Mouse (Mus musculus) brain, adult 2 months (tissue): ENCODE data around the gene Ube2r2.

Experiments used
- DNase-seq: peaks from one replicate; pipeline ENCODE4 v3.0.0; 2011; ENCODE audit warnings: low read depth, low spot score

Ube2r2 gene

GRCm38 (mm10) chr4:41135711-41136453 lies at the start of gene Ube2r2:
Gene Ube2r2, plus strand, starts transcription at chr4:41135743.
- peak; percentile 64 for DNase-seq

GRCm38 (mm10) chr4:41086947-41087346 lies 48.6 kb upstream of the Ube2r2 start:
- no peak for DNase-seq

DNA sequence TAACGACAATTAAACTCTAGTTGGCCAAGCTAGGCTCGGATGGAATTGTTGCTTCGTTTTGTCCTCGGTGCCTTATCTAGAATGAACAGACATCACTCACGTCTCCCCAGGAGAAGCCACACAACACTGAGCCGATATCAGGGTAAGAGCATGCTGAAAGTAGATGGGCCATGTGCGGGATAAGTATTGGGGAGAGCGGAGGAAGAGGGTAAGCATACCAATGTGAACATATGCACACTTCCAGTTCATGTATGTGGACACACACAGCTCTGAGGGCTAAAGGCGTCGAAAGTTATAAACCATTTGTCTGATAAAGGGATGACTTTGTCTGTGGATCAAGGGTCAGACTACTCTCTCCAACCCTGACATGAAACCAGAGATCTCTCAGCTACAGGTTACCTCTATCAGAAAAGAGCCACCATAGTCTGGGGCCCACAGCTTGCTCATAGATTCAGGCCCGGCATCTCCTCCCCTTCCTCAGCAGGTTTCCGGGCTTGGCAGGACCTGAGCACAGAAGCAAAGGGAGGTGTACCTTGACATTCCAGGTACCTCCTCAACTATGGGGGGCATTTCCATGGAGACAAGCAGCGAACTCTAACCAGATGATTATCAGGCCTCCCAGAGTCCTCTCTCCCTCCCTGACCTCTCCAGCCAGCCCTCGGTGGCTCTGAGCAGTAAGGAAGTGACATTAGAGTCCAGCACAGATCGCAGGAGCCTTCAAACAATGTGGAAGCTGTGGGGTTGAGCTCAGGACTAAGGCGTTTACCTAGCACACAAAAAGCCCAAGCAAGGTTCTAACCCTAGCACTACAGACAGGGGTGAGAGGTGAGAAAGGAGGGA lies 47.9 kb upstream of the Ube2r2 start:
- no peak for DNase-seq

GRCm38 (mm10) chr4:41089189-41089588 lies 46.4 kb upstream of the Ube2r2 start:
- DNase-seq: no peak

DNA sequence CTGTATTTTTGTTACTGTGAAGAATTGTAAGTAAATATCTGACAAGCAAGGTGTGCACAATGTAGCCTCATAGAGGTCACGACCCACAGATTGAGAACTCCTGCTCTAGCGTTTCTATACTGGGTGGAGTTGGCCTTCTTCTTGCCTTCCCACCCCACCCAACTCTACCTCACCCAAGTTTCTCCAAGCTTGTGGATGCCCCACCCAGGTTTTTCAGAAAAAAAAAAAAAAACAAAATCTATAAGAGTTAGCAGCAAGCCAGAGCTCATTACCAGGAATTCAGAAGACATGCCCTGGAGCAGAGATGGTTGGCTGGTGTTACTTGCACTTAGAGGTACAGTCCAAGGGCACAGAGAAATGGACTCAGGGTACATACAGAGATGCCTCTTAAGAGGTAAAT lies 45.8 kb upstream of the Ube2r2 start:
- no peak for DNase-seq

DNA sequence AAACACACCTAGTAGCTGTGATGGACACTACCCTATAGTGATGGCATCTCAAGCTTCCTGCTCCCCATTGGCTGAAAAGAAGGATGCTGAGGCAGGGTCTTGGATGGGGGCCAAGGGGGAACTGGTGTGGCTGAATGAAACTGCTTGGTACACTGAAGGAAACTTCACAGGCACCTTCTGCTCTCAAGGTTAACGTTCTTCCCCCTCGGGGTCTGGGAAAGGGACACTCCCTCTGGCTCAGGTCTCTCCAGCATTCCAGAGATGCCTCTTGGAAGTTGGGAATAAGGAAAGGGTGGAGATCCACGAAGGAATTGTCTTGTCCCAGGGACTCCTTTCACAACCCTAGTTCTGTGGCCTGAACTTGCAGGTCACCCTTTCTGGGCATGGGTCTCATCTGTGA lies 44.2 kb upstream of the Ube2r2 start:
- DNase-seq: no peak

DNA sequence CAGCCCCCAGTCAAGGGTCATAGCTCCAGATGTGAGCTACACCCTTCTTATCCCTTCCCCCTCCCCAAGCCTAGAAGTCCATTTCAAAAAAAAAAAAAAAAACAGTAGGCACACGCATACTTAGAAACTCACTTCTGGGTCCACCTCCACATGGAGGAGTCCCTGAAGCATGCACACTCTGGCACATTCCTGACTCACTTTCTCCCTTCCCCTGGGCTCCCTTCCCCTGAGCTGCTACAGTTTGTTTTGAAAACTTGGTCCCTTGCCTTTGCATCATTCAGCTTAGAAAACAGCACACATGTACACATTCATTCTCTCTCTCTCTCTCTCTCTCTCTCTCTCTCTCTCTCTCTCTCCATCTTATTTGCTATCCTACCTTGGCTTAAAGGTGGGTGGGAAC lies 42.6 kb upstream of the Ube2r2 start:
- peak; percentile 24 for DNase-seq

- no peak for DNase-seq
Measured at GRCm38 (mm10) chr4:41094361-41094760, 41.2 kb upstream of the Ube2r2 start.

DNA sequence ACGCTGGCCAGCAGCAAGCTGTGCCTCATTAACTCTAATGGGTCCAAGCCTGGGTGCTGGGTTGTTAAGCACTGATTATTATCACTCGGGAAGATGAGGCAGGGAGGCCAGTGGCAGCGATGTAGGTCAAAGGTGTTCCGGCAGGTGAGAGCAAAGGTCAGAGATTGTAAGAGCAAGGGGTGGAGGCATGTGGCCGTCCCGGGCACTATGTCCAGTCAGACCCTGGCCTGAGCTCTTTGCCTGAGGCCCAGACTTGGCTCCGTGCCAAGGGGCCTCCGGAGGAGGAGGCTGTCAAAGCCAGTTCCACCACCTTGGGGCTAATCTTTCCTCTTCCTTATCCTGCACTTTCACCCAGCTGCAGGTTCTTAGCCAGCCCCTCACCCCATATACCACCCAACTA lies 39.4 kb upstream of the Ube2r2 start:
- DNase-seq: no peak

- DNase-seq: no peak
Measured at GRCm38 (mm10) chr4:41096794-41097193, 38.7 kb upstream of the Ube2r2 start.

DNA sequence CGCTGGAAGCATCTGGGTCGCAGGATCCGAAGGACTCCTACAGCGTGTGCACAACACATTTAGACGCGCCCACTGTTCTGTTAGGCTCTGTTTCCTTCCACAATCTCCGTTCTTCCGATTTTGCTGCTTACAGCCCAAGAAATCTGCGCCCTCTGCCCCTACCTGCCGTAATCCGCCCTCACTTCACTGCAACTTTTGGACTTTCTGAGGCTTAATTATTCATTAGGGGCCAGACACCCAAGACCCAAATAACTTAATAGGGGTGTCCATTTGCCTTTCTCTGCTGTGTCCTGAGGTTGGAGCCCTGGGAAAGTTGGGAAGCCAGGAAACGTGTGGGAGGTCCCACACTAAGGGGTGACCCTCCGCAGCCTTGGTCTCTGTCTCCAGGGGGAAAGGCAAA lies 38.2 kb upstream of the Ube2r2 start:
- no peak for DNase-seq

DNA sequence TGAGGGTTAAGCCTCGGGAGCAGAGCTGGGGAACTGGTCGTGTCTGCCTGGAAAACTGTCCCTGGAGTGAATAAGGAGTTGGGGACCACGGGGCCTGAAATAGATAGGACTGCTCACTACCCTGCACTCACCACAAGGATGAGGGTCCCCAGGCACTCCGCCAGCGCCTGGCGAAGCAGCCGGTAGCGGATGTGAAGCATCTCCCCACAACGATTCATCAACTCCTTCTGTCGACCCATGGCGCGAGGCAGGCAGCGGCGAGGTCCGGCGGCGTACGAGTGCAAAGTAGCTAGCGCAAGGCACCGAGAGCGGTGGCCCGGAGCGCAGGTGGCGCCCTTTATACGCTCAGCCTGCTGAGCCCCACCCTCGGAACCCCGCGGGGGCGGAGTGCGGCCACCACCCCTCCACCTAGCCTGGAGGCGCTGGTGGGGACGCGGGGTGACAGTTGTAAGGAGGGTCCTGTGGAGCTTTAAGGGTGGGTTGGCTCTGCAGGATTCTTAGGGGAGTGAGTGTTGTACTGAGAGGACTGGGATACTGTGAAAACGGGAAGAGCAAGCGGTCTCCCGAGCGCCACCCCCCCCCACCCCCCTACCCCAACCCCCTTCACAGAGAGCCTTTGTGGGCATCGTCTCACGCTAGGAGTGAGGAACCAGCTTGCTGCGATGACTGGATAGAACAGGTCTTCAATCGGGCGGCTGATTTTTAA lies 37.5 kb upstream of the Ube2r2 start, which contains the start of gene Aqp3:
Gene Aqp3, minus strand, starts transcription at position 313 of the 706 bp plus-strand sequence.
- DNase-seq: no peak

- no peak for DNase-seq
Measured at GRCm38 (mm10) chr4:41098577-41098951, 37.0 kb upstream of the Ube2r2 start.

- DNase-seq: no peak
Measured at GRCm38 (mm10) chr4:41100986-41101385, 34.6 kb upstream of the Ube2r2 start.

GRCm38 (mm10) chr4:41102901-41103300 lies 32.6 kb upstream of the Ube2r2 start:
- DNase-seq: peak; percentile 13

DNA sequence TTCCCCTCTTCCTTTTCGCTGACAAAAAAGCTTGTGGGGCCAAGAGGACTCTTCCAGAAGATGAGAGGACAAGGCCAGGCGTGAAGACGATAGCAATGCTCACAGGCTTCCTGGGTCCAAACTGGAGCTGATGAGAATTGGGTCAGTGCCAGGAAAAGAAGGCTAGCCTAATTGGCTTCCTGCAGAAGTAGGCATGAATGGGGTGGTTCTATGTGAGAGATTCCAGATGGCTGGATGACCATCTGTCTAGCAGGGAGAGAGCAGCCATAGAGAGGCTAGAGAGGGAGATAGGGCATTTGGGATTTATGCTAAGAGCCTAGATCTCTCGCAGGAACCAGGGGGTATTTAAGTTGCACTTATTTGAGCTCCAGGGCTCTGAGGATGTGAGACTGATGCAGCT lies 28.1 kb upstream of the Ube2r2 start:
- peak; percentile 77 for DNase-seq

DNA sequence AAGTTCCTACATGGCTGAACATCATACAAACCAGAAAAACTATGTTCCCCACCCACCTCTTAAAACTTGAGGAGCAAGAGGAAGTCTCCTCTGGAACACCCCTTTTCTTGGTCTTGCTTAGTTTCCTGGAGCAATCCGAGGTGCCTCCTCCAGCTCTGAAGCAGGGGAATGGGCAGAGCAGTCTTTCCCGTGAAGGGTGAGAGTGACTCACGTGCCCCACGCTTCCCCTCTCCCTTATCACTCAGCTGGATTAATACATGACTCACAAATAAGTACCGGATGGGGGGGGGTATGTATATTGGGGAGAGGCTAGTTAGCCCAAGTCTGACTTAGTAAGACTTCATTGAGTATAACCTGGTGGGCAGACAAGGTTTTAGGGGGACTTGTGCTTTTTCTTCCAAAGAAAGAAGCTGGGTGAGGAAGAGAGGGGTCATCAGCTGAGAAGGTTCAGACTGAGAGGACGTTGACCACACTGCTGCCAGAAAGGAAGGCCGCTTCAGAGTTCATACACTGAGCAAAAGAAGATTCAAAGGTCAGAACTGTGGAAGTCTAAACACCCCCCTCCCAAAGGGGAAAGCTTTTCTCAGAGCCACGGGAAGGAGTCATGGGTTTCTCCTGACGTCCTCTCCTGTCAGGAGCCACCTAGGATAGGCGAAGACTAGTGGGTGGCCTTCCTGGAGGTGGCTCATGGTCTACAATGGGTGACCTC lies 26.7 kb upstream of the Ube2r2 start:
- DNase-seq: no peak

DNA sequence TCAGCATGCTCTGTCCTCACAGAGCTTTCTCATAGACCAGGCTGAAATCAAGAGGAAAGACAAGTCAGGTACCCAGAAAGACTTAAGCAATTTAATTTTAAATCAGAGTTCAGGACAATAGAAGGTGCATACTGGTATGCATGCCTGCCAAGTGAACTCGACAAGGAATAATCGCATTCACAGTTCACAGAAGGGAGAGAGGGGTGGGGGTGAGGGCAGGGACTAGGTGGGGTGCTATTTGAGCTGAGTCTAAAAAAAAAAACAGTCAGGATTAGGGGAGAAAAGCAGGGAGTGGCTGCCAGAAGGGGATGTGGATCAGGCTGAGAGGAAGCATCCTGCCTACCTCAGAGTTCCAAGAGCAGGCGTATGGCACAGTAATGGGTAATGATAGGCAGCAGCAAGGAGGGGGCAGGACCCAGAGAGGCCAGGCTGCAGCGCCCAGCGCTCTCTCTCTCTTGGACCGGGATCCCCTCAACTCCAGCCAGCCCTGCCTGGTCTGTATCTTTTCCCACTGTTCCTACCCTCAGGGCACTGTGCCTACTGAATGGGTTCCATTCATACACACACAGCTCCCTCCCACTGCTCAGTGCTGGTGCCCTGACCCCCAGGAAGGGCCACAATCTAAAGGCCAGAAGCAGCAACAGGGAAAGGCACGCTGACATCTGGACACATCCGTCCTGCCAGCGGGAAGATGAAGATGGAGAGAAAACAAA lies 21.0 kb upstream of the Ube2r2 start:
- no peak for DNase-seq

DNA sequence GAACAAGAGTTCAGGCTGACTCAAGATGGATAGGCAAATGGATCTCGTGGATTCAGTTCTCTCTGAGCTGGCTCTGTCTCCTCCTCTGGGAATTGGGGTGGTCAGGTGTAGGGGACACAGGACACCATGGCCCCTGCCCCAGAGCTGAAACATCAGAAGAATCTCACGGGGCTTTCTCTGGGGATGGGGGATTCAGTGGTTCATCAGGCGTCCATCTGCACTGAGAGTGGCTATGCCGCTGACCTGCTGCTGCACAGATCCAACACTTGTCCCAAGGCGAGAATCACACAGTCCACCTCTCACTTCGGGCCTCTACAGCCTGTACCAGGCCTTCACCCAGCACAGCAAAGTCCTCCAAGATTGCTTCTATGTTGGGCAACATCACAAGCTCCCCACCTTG lies 20.5 kb upstream of the Ube2r2 start:
- DNase-seq: no peak

DNA sequence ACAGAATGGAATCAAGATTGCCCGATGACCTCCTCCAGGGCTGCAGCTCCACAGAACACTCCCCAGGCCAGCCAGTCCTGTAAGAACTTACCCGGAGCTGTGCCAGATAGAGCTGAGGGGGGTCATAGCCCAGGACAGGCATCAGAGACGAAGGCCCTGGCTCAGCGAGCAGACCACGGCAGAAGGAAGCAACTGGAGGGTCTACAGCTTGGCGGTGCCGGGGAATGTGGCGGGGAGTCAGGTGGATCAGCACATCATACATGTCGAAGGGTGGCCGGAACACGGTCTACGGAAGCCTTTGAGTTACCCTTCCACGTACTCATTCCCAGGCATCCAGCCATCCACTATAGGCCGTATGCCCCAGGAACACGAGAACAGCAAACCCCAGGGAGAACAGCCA lies 19.8 kb upstream of the Ube2r2 start:
- no peak for DNase-seq

- no peak for DNase-seq
Measured at GRCm38 (mm10) chr4:41116817-41117216, 18.7 kb upstream of the Ube2r2 start.
